Comparison of ENCODE assay signal across 8 mouse cellular contexts in the genomic region with DNA sequence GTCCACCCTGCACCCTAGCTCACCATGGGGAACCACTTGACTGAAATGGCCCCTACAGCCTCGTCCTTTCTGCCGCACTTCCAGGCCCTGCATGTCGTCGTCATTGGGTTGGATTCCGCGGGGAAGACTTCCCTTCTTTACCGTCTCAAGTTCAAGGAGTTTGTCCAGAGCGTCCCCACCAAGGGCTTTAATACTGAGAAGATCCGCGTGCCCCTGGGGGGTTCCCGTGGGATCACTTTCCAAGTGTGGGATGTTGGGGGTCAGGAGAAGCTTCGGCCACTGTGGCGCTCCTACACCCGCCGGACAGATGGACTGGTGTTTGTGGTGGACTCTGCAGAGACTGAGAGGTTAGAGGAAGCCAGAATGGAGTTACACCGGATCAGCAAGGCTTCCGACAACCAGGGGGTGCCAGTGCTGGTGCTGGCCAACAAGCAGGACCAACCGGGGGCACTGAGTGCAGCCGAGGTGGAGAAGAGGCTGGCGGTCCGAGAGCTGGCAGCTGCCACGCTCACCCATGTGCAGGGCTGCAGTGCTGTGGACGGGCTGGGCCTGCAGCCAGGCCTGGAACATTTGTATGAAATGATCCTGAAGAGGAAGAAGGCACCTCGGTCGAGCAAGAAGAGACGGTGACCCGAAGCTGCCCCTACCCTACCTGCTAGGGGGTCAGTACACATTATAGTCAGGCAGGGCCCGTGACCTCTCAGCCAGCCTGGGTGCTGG. TPM values are rescaled to one million over a fixed set of nuclear protein-coding genes. Genes with fewer than 3 reads are reported as not detected.
DNase-seq lines count a peak whose midpoint lies in the region; ATAC-seq and TF ChIP-seq lines count a peak whose summit lies in the region.

No protein-coding gene starts in this region.

- peak overlapping the region; percentile 94 for H3K4me3 ChIP-seq in gastrocnemius, adult 2 months
- H3K4me3 ChIP-seq in heart, postnatal 0 days (ENCODE audit: low read depth, low read length): peak overlapping the region; percentile 59
- H3K4me3 ChIP-seq in olfactory bulb, adult 2 months (ENCODE audit: insufficient read depth, low read depth, low read length): peak overlapping the region; percentile 73

- H3K4me1 ChIP-seq in heart, postnatal 0 days (ENCODE audit: control insufficient read depth, insufficient read depth): peaks cover 16% of the 10 kb centered on the region
- peaks cover 25% of the 10 kb centered on the region for H3K4me1 ChIP-seq in olfactory bulb, adult 2 months (ENCODE audit: control insufficient read depth, insufficient read depth, low read length)

- no peaks in the 10 kb centered on the region; the same call in 1 of the 2 replicates for H3K36me3 ChIP-seq in heart, postnatal 0 days (replicated peaks; ENCODE audit: control insufficient read depth, insufficient read depth, low read length)

- no peaks in the 10 kb centered on the region for H3K9me3 ChIP-seq in heart, postnatal 0 days (replicated peaks; ENCODE audit: control insufficient read depth, low read length)

- no peak for TF ChIP-seq CTCF in gastrocnemius, adult 2 months (IDR thresholded peaks at IDR 0.05)
- no peak for TF ChIP-seq CTCF in heart, postnatal 0 days (IDR thresholded peaks at IDR 0.05; ENCODE audit: low read depth)
- TF ChIP-seq CTCF in olfactory bulb, adult 2 months (IDR thresholded peaks at IDR 0.05; ENCODE audit: insufficient read depth, low read depth, low read length): no peak

- H3K27me3 ChIP-seq in heart, postnatal 0 days (ENCODE audit: control insufficient read depth, insufficient read depth, low read length): no peaks in the 10 kb centered on the region

- H3K9ac ChIP-seq in heart, postnatal 0 days (replicated peaks; ENCODE audit: low read depth, low read length): peak overlapping the region; percentile 32

- intact Hi-C loops in gastrocnemius, adult 2 months (cut with DNase I): loop anchor here (5.0 kb wide), 1 partner anchor 36 kb away; no protein-coding TSS in a partner anchor

- TF ChIP-seq EP300 in heart, postnatal 0 days (IDR thresholded peaks at IDR 0.05; ENCODE audit: low read depth): no peak

- WGBS in heart, postnatal 0 days: 60% methylated on average over 28 of the region's 28 CpGs
- WGBS in olfactory bulb, adult 2 months: 36% methylated on average over 28 of the region's 28 CpGs

- DNase-seq in gastrocnemius, adult 2 months: peak; percentile 72
- no peak for DNase-seq in gastrocnemius, postnatal 4 days (ENCODE audit: low spot score in 2 of 2)
- peak; percentile 36 for DNase-seq in brain, adult 2 months (ENCODE audit: low read depth, low spot score)
- DNase-seq in heart, postnatal 0 days (ENCODE audit: low spot score): no peak
- peak; percentile 18 to 44 for DNase-seq in kidney, postnatal 4 days

- ATAC-seq in heart, postnatal 0 days (ENCODE audit: insufficient read depth, low read depth): no peak
- no peak for ATAC-seq in monocyte, adult 5-6 weeks (replicated peaks; ENCODE audit: insufficient number of reproducible peaks, low FRiP score, low TSS enrichment, poor library complexity, severe bottlenecking)
- no peak for ATAC-seq in CD4-positive, CD25-positive, alpha-beta regulatory T cell, adult 4 months

- H3K4me2 ChIP-seq in heart, postnatal 0 days (ENCODE audit: low read depth, low read length): peak overlapping the region; percentile 86

- peak overlapping the region; percentile 96 for H3K27ac ChIP-seq in gastrocnemius, adult 2 months
- 0 out of 2 replicates have a peak overlapping the region, but pooled peaks have one; percentile 90 for H3K27ac ChIP-seq in heart, postnatal 0 days (ENCODE audit: low read depth)
- H3K27ac ChIP-seq in olfactory bulb, adult 2 months (ENCODE audit: insufficient read depth, low read depth, low read length): peak overlapping the region; percentile 97

- no peak for TF ChIP-seq POLR2A in olfactory bulb, adult 2 months (IDR thresholded peaks at IDR 0.05; ENCODE audit: insufficient read depth, low read depth, low read length)

RNA-seq across cellular contexts. Expression of a gene that starts 1.4 kb away (rescaled TPM):
- total RNA-seq in gastrocnemius, adult 2 months (2021): 10 to 100 TPM in 1 of 2 experiments, 1 to 10 TPM in 1; 6.7 to 13.1 TPM
- 10 to 100 TPM in 1 of 2 experiments, 1 to 10 TPM in 1; 7.1 to 10.0 TPM for total RNA-seq in gastrocnemius, postnatal 4 days (2021)
- total RNA-seq in heart, postnatal 0 days (2014; rRNA removed; ENCODE audit: low replicate concordance): 8.1 and 12.2 TPM in 2 replicates
- polyA plus RNA-seq in heart, postnatal 0 days (2015; fragmentation: Nextera tagmentation; extraction: Ambion mirVana): 9.9 and 11.3 TPM in 2 replicates
- polyA plus RNA-seq in olfactory bulb, adult 2 months (2012; ENCODE audit: insufficient read depth, insufficient read length, low replicate concordance, missing spikeins): not detected in 2 replicates
- 19.6 to 120 TPM (median 27.2 TPM) in 3 replicates for total RNA-seq in monocyte, adult 5-6 weeks (2017)
- not detected for polyA plus RNA-seq in CD4-positive, CD25-positive, alpha-beta regulatory T cell, adult 4 months (2017; shearing (Covaris generic))

RNA-seq across cellular contexts. Expression of a gene that starts 39.8 kb away (rescaled TPM):
- 10 to 100 TPM; 24.2 to 27.4 TPM for total RNA-seq in gastrocnemius, adult 2 months (2021)
- total RNA-seq in gastrocnemius, postnatal 4 days (2021): 10 to 100 TPM; 15.4 to 18.4 TPM
- total RNA-seq in heart, postnatal 0 days (2014; rRNA removed; ENCODE audit: low replicate concordance): 44.1 and 44.5 TPM in 2 replicates
- 38.1 and 40.4 TPM in 2 replicates for polyA plus RNA-seq in heart, postnatal 0 days (2015; fragmentation: Nextera tagmentation; extraction: Ambion mirVana)
- not detected in 2 replicates for polyA plus RNA-seq in olfactory bulb, adult 2 months (2012; ENCODE audit: insufficient read depth, insufficient read length, low replicate concordance, missing spikeins)
- total RNA-seq in monocyte, adult 5-6 weeks (2017): 9.4 to 22.4 TPM (median 18.2 TPM) in 3 replicates
- 10 to 100 TPM; 86.2 to 93.4 TPM for polyA plus RNA-seq in CD4-positive, CD25-positive, alpha-beta regulatory T cell, adult 4 months (2017; shearing (Covaris generic))

Comparison
In these comparisons a context has a peak if more than half of its experiments do, and no peak if none do; other contexts are left out.
1. DNase-seq: peak in gastrocnemius, adult 2 months (single experiment), brain, adult 2 months (single experiment) and kidney, postnatal 4 days (2 of 2); none in gastrocnemius, postnatal 4 days (0 of 2) and heart, postnatal 0 days (single experiment).
2. Peak in every context shown above with its lines, with median percentiles within 50 percentile points of each other: H3K27ac ChIP-seq and H3K4me3 ChIP-seq.